Mouse (Mus musculus) gastrocnemius, postnatal 14 days (tissue): Measurements from ENCODE around the gene Cited4. TPM values are rescaled to one million over a fixed set of nuclear protein-coding genes. Genes with fewer than 3 reads are reported as not detected.

ENCODE experiments used
- DNase-seq: peaks from one replicate; pipeline ENCODE4 v3.0.0; 2021; ENCODE audit warnings: mixed read lengths
- intact Hi-C: fragments of 180-260 bp; cut with DNase I; formaldehyde crosslinking; loops from one replicate; pipeline ENCODE4 v1.15.1; 2025; ENCODE audit warnings: low total_unique reads
- long read RNA-seq, 2 experiments: library from polyadenylated mRNA; stranded (forward); transcript quantifications; one replicate each; pipeline ENCODE4 v2.0.0; 2021
- total RNA-seq, 2 experiments: library from RNA; stranded (reverse); gene quantifications; 2 replicates each; pipeline ENCODE4 v1.2.3; 2021

Gene Cited4
- total RNA-seq: 10 to 100 TPM; 38.6 to 69.1 TPM
- long read RNA-seq, experiment 1, transcript Cited4-201 (1 exons, 1,249 nt): major isoform, 84 of 84 reads
- long read RNA-seq, experiment 1, partial matches to known transcripts: 0 of 84 reads
- long read RNA-seq, experiment 1, other reads (novel, unspliced or antisense): 0 of 84 reads
- long read RNA-seq, experiment 2, transcript Cited4-201 (1 exons, 1,249 nt): major isoform, 115 of 115 reads
- long read RNA-seq, experiment 2, partial matches to known transcripts: 0 of 115 reads
- long read RNA-seq, experiment 2, other reads (novel, unspliced or antisense): 0 of 115 reads

- intact Hi-C loops: no loop called here
- peak; percentile 88 for DNase-seq
Observed at GRCm38 (mm10) chr4:120666358-120667024, at the start of gene Cited4. Gene Cited4, plus strand, starts transcription at chr4:120666572.

DNA sequence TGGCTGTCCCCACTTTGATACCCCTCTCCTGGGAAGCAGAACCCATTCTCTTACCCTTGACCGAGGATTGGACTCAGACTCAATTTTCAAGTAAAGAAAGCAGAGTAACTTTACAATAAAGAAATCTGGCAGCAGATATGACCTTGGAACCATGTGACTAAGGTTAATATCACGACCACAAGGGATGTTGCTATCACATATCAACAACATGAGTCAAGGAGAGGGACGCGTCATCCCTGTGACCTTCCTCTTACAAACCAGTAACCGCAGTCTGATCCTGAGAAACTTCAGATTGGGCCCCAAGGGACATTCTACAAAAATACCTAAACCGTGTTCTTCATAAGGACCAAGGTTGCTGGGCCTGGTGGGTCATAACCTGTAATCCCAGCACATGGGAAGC lies 38.6 kb upstream of the Cited4 start:
- DNase-seq: no peak
- intact Hi-C loops: no loop called here

DNA sequence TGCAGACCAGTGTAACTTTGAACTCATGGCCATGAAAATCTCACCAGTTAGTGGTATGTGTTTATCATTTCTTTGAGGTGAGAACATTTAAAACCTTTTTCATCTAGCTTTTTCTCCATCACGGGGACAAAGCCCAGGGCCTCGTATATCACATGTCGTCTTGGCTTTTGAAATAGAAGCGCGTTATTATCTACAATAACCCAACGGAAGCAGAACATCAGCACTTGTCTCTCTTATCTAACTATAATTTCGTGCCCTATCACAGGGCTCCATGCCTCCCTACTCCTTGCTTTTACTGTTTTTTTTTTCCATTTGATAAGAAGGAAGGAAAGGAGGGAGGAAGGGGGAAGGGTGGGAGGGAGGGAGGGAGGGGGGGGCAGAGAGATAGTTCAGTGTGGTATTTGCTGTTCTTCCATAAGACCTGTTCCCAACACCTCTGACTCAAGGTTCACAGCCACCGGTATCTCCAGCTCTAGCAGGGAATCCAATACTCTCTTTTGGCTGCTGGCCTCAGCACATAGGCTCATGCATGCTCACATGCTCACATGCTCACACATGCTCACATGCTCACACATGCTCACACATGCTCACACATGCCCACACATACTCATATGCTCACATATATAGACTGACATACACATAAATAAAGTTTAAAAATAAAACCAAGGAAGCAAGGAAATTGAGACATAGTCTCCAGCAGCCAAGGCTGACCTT lies 36.0 kb upstream of the Cited4 start:
- DNase-seq: no peak
- intact Hi-C loops: no loop called here

GRCm38 (mm10) chr4:120631828-120632227 lies 34.5 kb upstream of the Cited4 start:
- DNase-seq: no peak
- intact Hi-C loops: no loop called here

- DNase-seq: no peak
- intact Hi-C loops: no loop called here
Observed at GRCm38 (mm10) chr4:120635351-120635750, 31.0 kb upstream of the Cited4 start.

DNA sequence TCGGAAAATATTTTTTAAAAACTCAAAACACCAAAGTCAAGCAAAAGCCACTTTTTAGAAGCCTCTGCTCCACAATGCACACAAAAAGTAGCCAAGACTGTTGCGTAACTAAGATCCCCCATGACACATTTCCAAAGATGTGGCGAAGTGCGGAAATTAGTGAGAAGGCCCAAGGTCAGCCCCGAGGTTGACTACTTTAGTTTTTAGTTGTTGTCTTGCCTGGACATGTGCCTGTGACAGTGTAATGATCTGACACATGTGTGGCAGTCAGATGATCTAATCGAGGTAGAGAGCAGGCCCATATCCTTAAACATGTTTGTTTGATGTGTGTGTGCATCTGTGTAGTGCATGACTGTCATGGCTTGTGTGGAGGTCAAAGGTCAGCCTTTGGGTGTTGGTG lies 24.4 kb upstream of the Cited4 start:
- intact Hi-C loops: no loop called here
- no peak for DNase-seq

DNA sequence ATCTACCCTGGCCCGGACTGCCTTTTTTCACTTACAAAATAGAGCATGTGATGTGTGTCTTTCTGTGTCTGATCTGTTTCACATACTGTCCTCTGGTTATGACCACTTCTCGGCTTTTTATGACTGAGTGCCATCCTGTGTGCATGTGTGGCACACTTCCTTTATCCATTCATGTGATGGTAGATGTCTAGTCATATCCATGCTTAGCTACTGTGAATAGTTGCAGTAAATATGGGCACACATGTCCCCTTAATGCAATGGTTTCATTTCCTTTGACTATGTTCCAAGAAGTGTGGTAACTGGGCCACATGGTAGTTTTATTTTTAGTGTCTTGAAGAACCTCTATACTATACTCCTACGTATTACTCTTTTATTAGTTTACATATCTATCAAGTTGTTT lies 22.5 kb upstream of the Cited4 start:
- no peak for DNase-seq
- intact Hi-C loops: no loop called here

- intact Hi-C loops: no loop called here
- DNase-seq: peak; percentile 16
Observed at GRCm38 (mm10) chr4:120649369-120650207, 16.8 kb upstream of the Cited4 start.

DNA sequence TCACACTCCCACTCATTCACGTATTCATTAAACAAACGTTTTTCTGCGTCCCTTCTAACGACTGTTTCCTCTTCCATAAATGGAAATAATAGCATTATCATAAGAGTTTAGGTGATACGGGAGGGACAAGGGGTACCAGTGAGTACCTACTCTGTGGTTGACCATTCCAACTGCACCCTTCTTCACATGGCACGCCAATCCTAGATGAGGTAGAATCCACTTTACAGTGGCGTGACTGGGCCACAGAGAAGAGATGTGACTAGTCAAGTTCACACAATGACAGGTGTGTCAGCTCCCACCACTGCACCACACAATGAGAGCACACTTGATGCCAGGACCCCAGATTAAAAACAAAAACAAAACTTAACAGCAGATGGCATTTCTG lies 16.2 kb upstream of the Cited4 start:
- intact Hi-C loops: no loop called here

DNA sequence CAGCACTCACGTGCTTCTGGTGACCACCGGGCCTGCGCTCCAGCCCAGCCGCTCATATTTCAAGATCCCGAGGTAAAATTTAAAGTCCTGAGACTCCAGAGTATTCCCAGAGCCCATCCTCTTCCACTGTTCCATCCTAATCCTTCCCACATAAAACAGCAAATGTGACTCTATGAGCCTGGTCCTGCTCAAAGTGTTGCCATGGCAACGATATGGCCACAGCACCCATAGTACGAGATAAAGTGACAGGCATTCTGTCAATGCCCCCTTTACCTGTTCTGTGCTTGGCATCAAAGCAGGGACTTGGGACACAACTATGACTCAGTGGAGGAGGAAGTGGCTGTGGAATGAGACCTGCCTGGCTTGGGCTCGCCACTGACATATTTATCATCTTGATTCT lies 10.5 kb upstream of the Cited4 start:
- intact Hi-C loops: no loop called here
- no peak for DNase-seq

More for the DNA sequence above, 16.2 kb upstream of the Cited4 start:
- no peak for DNase-seq

DNA sequence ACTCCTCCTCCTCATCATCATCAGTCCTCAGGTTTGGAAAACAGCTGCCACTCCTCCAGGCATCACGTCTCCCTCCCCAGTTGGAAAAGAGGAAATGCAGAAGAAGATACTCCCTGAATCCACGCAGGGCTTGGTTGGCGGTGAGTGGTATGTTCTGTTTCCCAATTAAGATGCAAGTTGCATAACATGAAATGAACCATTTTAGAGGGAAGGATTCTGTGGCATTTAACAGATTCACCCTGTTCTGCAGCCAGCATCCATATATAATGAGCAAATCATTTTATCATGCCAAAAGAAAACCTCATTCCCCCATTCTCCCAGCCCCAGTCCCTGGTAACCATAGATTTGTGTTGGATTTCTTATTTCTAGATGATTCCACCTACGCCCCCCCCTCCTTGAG lies 5.9 kb upstream of the Cited4 start:
- intact Hi-C loops: no loop called here
- no peak for DNase-seq

GRCm38 (mm10) chr4:120664601-120665000 lies 1.8 kb upstream of the Cited4 start:
- DNase-seq: no peak
- intact Hi-C loops: no loop called here

GRCm38 (mm10) chr4:120665144-120665700 lies 1.1 kb upstream of the Cited4 start:
- no peak for DNase-seq
- intact Hi-C loops: no loop called here

DNA sequence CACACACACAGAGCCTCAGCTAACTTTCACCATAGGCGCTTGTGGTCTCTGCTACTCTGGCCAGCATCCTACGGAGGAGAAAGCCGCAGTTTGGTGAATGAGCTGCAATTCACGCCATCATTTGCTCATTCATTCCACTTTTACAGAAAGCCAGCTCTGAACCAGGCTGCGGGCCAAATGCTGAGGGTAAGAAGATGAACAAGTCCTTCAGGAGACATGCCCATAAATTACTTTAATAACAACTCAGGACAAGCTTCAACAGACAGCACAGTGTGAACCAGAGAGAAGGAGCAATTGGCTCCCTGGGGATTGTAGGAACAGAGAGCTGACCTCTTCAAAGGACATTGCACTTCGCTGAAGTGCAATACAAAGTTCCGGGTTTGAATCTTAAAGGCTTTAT lies 590 bp upstream of the Cited4 start:
- intact Hi-C loops: no loop called here
- peak; percentile 17 for DNase-seq

GRCm38 (mm10) chr4:120667045-120667501 lies 701 bp downstream of the Cited4 start:
- DNase-seq: peak; percentile 78
- intact Hi-C loops: no loop called here

GRCm38 (mm10) chr4:120667555-120667954 lies 1.2 kb downstream of the Cited4 start:
- intact Hi-C loops: no loop called here
- no peak for DNase-seq

GRCm38 (mm10) chr4:120668551-120668950 lies 2.2 kb downstream of the Cited4 start:
- intact Hi-C loops: no loop called here
- peak; percentile 48 for DNase-seq

GRCm38 (mm10) chr4:120669585-120669984 lies 3.2 kb downstream of the Cited4 start:
- no peak for DNase-seq
- intact Hi-C loops: no loop called here

- no peak for DNase-seq
- intact Hi-C loops: no loop called here
Observed at GRCm38 (mm10) chr4:120671046-120671445, 4.7 kb downstream of the Cited4 start.
